Mouse (Mus musculus) bone marrow, adult 2 months (tissue): ENCODE data around the gene Pebp1. TPM values are rescaled to one million over a fixed set of nuclear protein-coding genes. Genes with fewer than 3 reads are reported as not detected.

Experiments
- H3K27ac ChIP-seq: fragments of 200-500 bp; 2 replicates; pipeline ENCODE4 v1.5.1; 2012; ENCODE audit warnings: low read depth, mild to moderate bottlenecking, control low read depth, inconsistent platforms, low read length; ENCODE audit not compliant: control insufficient read depth, poor library complexity, insufficient read depth
- H3K4me1 ChIP-seq: fragments of 200-500 bp; 2 replicates; pipeline ENCODE4 v1.6.1; 2011; ENCODE audit warnings: low read length; ENCODE audit not compliant: control insufficient read depth, insufficient read depth
- H3K4me3 ChIP-seq: fragments of 200-500 bp; replicated peaks from 2 replicates; pipeline ENCODE3; 2011; ENCODE audit warnings: mild to moderate bottlenecking, low read depth, low read length, control low read depth; ENCODE audit not compliant: control insufficient read depth
- CTCF ChIP-seq: fragments of 200-500 bp; IDR thresholded peaks from 2 replicates; pipeline ENCODE4 v1.5.1; 2011; ENCODE audit warnings: low read length, control low read depth; ENCODE audit not compliant: control insufficient read depth, insufficient read depth
- POLR2A ChIP-seq: fragments of 200-500 bp; IDR thresholded peaks from 2 replicates; pipeline ENCODE4 v1.6.1; 2011; ENCODE audit warnings: low read depth, mild to moderate bottlenecking, control low read depth, low read length, borderline replicate concordance; ENCODE audit not compliant: control insufficient read depth
- WGBS: fragments of 180-500 bp; shearing (Covaris S2); methylation state at CpG from one replicate; pipeline ENCODE4 v1.1.7; 2018; 5-methylcytosine and 5-hydroxymethylcytosine counted together
- polyA plus RNA-seq: library from polyadenylated mRNA; stranded (reverse); fragments of >200 nt; gene quantifications from 2 replicates; pipeline ENCODE4 v1.2.4, GENCODE M21; 2011; ENCODE audit warnings: low replicate concordance; ENCODE audit not compliant: missing spikeins, insufficient read depth, insufficient read length

Gene Pebp1
- polyA plus RNA-seq, 1 experiment = 61.4 TPM

DNA sequence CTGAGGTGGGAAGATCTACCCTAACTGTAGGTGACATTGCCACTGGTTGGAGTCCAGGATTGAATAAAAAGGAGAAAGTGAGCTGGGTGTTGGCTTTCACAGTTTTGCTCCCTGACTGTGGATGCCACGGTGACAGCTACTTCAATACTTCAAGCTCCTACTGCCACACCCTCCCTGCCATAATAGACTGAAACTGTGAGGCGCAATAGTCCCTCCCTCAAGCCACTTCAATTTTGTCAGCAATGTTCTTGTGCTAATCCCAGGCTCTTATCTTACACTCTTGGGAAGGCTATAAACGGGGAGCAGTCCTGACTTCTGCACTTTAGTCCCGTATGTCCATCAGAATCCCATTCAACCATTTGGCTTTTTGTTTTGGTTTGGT is 7.8 kb downstream of the Pebp1 start:
- H3K4me3 ChIP-seq = no peak overlapping the region
- H3K27ac ChIP-seq = no peak overlapping the region
- TF ChIP-seq CTCF (no peak), POLR2A (no peak)
- no peaks in the 10 kb centered on the region for H3K4me1 ChIP-seq
- WGBS = 77% methylated on average over 4 of the region's 4 CpGs

DNA sequence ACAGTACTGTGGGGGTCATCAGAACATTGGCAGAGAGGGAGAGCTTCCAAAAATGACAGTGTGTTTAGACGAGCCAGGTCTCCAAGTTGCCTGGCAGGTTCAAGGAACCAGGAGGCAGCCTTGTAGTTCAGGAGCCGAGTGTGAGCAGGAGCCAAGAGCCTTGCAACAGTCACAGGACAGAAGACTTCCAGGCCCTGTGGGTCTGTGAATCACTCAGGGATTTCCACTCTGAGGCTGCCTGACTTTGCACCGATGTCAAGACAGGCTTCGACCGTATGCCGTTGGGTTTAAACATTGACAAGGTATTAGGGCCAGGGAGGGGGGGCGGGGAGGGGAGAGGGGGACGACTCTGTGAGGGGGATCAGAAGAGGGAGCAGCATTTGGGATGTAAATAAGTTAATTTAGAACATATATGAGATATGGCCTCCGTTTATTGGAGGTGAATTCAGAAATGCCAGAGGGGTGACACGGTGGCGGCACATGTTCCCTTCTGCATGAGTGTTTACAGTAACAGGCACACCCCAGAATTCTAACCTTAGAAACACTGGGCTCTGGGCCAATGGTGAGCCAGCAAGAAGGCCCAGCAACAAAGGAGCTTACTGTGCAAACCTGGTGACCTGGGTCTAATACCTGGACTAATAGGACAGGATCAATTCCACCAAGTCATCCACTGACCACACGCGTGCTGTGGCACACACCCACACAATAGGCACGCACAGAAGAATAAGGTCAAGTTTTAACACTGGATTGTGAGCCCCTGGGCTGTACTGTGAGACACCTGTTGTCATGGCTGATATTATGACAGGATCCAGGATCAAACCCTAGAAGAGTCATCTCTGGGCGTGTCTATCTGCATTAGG is 8.4 kb downstream of the Pebp1 start:
- WGBS = 76% methylated on average over 15 of the region's 15 CpGs
- Histone ChIP-seq H3K4me3 (no peak overlapping the region), H3K27ac (no peak overlapping the region), H3K4me1 (no peaks in the 10 kb centered on the region)
- no peak for TF ChIP-seq POLR2A
- no peak for TF ChIP-seq CTCF

DNA sequence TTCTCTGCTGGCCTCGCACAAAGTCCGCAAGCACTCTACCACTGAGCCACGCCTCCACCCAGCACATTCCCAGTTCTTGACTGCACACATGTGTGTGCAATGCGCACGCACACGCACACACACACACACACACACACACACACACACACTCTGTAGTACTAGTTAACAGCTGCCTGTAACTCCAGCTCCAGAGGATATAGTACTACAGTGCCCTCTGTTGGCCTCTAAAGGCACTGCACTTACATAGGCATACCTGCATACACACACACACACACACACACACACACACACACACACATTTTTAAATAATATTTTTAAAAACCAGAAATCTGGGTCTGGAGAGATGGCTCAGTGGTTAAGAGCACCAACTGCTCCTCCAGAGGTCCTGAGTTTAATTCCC is 9.6 kb downstream of the Pebp1 start:
- Histone ChIP-seq H3K4me3 (no peak overlapping the region), H3K27ac (no peak overlapping the region), H3K4me1 (no peaks in the 10 kb centered on the region)
- TF ChIP-seq POLR2A (no peak), CTCF (no peak)
- WGBS = 91% methylated on average over 6 of the region's 6 CpGs

GRCm38 (mm10) chr5:117274817-117275216 is 12.6 kb downstream of the Pebp1 start:
- TF ChIP-seq POLR2A = no peak
- TF ChIP-seq CTCF = no peak
- H3K27ac ChIP-seq = no peak overlapping the region
- H3K4me1 ChIP-seq = no peaks in the 10 kb centered on the region; the same call in 1 of the 2 replicates
- H3K4me3 ChIP-seq = no peak overlapping the region
- 68% methylated on average over 5 of the region's 5 CpGs for WGBS

GRCm38 (mm10) chr5:117271945-117272344 is 15.5 kb downstream of the Pebp1 start:
- TF ChIP-seq POLR2A (no peak), CTCF (no peak)
- H3K4me1 ChIP-seq = no peaks in the 10 kb centered on the region; the same call in 1 of the 2 replicates
- H3K27ac ChIP-seq = no peak overlapping the region
- 90% methylated on average over 14 of the region's 14 CpGs for WGBS
- no peak overlapping the region for H3K4me3 ChIP-seq

DNA sequence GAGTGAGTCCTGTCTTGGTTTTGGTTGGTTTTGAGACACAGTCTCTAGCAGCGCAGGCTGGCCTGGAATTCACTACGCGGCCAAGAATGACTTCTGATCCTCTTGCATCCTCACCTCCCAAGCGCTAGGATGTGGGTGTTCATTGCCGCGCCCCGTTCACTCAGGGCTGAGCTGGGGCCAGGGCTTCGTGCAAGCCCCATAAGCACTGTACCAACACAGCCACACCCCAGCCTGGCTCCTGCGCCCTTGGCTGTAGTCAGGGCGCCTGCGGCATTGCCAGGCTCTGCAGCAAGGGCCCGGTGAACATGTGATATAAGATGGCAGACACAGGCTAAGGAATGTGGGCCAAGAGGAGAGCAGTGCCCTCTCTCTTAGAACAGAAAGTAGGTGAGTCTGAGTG is 18.0 kb downstream of the Pebp1 start:
- H3K4me3 ChIP-seq = no peak overlapping the region
- H3K4me1 ChIP-seq = no peaks in the 10 kb centered on the region; the same call in 1 of the 2 replicates
- 93% methylated on average over 12 of the region's 12 CpGs for WGBS
- TF ChIP-seq POLR2A (no peak), CTCF (no peak)
- H3K27ac ChIP-seq = no peak overlapping the region

- no peaks in the 10 kb centered on the region; the same call in 1 of the 2 replicates for H3K4me1 ChIP-seq
- no peak overlapping the region for H3K27ac ChIP-seq
- TF ChIP-seq CTCF (no peak), POLR2A (no peak)
- H3K4me3 ChIP-seq = no peak overlapping the region
- 77% methylated on average over 5 of the region's 5 CpGs for whole genome bisulfite sequencing
These were observed 18.7 kb downstream of the Pebp1 start for GRCm38 (mm10) chr5:117268749-117269148.

DNA sequence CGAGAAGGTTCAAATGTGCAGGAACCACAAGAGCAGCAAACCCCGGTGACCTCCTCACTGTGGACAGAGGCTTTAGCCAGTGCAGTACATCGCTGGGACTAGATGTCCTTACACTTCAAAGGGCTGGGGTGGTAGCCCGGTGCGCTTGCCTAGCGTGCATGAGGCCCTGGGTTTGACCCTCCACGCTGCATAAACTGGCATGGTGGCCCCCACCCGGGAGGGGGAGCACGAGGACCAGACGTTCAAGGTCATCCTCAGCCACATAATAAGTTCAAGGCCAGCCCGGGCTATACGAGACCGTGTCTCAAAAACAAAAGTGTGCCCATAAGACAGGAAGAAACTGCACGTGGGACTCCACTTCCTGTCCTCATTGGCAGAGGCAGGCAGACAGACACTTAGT is 19.5 kb downstream of the Pebp1 start:
- 78% methylated on average over 14 of the region's 14 CpGs for WGBS
- Histone ChIP-seq H3K4me1 (no peaks in the 10 kb centered on the region; the same call in 1 of the 2 replicates), H3K27ac (no peak overlapping the region), H3K4me3 (no peak overlapping the region)
- TF ChIP-seq CTCF (no peak), POLR2A (no peak)
